Mouse (Mus musculus) bone marrow, adult 2 months (tissue): ENCODE measurements around the gene Gmip.

Source experiments
- CTCF ChIP-seq: fragments of 200-500 bp; IDR thresholded peaks from 2 replicates; pipeline ENCODE4 v1.5.1; 2011; ENCODE audit warnings: low read length, control low read depth; ENCODE audit not compliant: control insufficient read depth, insufficient read depth
- POLR2A ChIP-seq: fragments of 200-500 bp; IDR thresholded peaks from 2 replicates; pipeline ENCODE4 v1.6.1; 2011; ENCODE audit warnings: low read depth, mild to moderate bottlenecking, control low read depth, low read length, borderline replicate concordance; ENCODE audit not compliant: control insufficient read depth

DNA sequence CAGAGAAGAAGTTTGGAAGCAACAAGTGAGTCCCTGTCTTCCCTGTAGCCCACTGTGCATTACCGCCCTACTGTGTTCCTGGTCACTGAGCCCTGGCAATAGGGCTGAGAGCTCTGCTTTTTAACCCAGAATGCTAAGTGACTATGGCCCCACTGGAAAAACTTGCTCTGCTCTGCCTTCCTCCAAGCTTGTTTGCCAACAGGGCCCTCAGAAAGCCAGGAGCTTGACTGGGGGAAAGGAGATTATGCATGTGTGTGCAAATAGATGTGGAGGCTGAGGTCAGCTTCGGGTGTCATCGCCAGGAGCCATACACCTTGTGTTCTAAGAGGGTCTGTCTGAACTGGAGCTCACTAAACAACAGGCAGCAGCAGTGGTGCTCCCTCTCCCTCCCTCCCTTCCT is 14.4 kb upstream of the Gmip start:
- no peak for TF ChIP-seq CTCF
- no peak for TF ChIP-seq POLR2A
